Mouse (Mus musculus) left cerebral cortex, postnatal 4 days (tissue): ENCODE data around the gene Masp1. TPM values are rescaled to one million over a fixed set of nuclear protein-coding genes. Genes with fewer than 3 reads are reported as not detected.

ENCODE experiments used
- DNase-seq: peaks from one replicate; pipeline ENCODE4 v3.0.0-alpha.2; 2022
- intact Hi-C: fragments of 180-260 bp; cut with DNase I; formaldehyde crosslinking; loops from one replicate; pipeline ENCODE4 v1.15.1; 2025
- total RNA-seq, 2 experiments: library from RNA; stranded (reverse); gene quantifications; 2 replicates each; pipeline ENCODE4 v1.2.3; 2021

Gene Masp1
- total RNA-seq = 10 to 100 TPM; 41.3 to 44.9 TPM

DNA sequence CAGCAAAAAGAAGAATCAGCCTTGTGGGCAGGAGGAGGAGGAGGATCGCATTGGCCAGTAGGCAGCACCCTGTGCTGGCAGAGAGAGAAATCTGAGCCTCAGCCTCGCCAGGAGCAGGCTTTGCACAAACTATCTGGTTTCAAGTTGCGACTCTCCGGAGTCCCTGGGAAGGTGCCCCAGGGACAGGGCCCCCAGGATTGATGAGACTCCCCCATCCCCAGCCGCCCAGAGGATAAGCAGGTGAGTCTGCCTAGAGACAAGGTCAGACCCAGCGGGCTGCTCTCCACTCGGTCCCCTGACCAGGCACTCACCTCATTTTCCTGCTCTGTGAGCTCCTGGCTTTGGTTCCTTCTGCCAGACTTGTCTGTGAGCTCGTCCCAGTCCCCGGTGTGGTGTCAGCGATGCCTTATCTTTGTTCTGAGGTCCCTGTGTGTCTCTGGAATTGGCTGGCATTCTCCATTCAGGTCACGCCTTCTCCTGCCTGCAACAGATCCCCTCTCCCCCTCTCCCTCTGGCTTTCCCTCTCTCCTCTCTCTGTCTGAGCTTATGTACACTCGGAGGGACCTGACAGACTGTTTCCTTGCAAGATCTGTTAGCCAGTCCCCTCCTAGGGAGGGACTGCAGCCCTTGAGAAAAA, at the start of gene Masp1, which contains the start of gene Rtp4:
Gene Masp1, minus strand, starts transcription at position 581 of the 637 bp plus-strand sequence.
Gene Rtp4, plus strand, starts transcription at position 57 of the 637 bp plus-strand sequence.
- DNase-seq = peak; percentile 33
- intact Hi-C loops = no loop called here

DNA sequence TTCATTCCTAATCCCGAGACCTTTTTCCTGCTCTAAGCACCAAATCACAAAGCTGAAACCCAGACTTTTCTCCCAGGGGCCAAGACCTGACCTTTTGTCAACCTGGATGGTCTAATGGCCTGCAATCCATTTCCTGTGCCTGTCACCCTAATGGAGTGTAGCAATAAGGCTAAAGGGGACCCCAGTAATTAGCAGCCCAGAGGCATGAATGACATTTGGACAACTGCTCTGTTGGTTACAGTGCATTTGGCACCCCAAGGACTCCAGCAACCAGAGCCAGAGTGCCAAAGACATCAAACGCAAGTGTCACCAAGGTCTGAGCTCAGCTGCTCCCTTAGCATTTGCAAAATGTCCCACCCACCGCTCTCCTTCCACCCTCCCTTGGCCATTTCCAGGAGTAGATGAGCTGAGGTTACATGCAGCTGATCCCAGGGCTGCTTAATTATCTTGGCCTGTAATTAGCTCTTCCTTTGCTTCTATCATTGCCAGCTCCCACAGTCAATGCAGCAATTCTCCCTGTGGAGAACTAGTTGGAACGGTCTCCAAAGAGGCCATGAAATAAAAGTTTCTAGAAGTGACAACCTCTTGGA, 47.8 kb upstream of the Masp1 start:
- peak; percentile 48 for DNase-seq
- intact Hi-C loops = no loop called here

DNA sequence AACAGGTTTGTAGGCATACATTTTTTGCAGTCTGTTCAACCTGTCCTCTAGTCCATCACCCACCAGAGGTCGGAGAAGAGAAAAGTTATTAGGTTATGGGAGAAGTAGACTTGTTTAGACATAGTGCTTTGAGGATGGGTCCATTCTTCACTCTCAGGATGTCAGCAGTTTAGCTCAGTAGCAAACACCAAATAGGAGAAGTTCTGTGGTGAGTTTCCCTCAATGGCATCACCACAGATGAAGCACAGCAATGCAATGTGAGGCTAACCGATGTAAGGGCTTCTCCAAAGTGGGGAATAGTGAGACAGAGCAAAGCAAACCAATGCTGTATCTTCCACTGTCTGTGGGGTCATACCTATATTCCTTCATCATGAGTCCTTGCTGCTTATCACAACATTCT, 37.1 kb upstream of the Masp1 start:
- DNase-seq = no peak
- intact Hi-C loops = no loop called here

DNA sequence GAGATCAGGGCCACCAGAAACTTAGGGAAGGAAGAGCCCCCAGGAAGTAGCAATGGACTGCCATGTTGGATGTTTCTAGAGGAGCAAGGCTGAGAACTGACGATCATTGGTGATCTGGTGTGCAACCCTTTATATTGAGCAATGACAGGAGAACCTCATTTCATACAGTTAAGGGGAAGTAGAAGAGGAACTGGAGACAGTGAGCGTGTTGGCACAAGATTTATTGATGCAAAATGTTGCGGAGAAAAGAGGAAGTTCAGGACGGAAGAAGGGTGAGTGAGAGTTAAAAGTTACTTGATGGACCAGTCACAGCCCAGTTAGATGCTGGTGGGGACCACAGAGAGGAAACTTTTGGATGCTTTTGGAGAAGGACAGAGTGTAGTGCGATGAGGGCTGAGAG, 36.6 kb upstream of the Masp1 start:
- intact Hi-C loops = no loop called here
- DNase-seq = no peak

DNA sequence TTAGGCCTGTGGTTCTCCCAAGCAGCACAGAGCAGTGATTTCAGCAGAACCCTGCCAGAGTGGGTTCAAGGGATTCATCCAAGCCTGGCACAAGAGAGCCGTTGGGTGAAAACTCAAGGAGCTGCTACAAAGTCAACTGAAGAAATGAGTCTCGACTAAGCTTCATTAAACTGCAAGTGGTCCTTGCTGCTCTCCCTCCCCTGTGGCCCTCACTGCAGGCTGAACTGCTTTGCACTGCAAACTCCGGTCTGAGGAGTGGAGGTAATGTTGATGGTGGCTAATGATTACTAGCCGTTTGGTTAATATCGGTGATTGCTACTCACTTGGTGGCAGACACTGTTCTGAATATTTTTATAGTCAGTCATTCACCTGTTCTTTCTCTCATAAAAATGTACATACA, 34.1 kb upstream of the Masp1 start:
- intact Hi-C loops = no loop called here
- no peak for DNase-seq

DNA sequence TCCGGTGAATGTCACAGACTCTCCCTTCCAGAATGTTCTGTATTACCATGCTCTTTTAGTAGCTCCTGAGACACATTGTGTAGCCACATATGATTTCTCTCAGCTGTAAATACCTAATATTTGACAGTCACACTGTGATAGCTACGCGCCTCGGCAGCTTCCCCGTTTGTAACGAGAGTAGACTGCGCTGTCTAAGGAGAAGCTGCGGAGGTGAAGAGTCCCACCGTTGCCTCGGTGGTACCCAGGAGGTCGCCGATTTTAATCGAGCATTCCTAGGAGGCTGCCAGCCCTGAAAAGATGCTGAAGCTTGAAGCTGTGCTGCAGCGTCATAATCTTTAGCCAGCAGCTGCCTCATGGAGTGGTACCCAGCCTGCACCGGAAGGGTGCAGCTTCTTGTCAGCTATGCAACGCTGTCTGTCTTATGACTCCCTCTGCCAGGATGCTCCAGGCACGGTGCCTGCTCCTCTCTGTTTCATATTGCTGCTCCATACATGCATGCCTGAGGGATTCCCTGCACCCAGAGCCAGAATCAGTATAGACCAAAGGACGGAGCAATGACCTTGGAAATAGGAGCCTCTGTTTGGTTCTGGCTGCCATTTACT, 30.5 kb upstream of the Masp1 start:
- intact Hi-C loops = loop anchor here (2.0 kb wide), 1 partner anchor 348 kb away; no protein-coding TSS in a partner anchor
- DNase-seq = peak; percentile 26

DNA sequence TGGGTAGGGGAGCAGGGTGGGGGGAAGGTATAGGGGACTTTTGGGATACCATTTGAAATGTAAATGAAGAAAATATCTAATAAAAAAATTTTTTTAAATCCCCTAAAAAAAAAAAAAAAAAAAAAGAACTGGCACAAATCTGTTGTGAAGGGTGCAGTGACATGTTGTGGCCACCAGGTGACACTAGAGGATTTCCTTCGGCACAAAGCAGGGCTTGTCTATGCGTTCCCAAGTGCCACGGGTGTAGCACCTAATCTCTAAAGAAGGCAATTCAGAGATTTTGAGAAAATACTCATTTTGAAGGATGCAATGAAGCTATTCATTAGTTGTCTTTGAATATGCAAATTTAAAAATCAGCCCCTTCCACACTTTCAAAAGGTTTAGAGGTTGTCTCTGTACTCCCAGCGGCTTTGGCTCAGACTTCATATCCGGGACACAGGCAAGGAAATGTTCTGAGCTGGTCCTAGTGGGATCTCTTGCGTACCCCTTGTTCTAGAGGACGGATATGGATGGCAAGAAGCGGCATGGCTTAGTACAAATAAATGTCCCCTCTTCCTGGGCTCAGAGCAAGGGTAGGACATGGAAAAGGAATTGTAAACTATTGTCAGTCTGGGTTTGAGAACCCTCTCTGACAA, 29.8 kb upstream of the Masp1 start:
- peak; percentile 72 for DNase-seq
- intact Hi-C loops = loop anchor here (2.0 kb wide), 1 partner anchor 348 kb away; no protein-coding TSS in a partner anchor

DNA sequence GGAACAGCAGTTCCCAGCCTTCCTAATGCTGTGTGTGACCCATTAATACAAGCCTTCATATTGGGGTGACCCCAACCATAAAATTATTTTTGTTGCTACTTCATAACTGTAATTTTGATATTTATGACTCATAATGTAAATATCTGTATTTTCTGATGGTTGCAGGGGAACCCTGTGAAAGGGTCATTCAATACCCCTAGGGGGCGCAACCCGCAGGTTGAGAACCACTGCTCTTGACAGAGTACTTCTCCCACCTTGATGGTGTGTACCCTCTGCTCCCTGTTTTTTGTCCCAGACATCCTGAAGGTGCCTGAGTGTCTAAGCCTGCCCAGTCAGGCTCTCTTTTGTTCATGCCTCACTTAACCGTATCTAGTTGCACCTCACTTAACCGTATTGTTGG, 27.2 kb upstream of the Masp1 start:
- intact Hi-C loops = loop anchor here (2.0 to 5.0 kb wide), 2 partner anchors 95 to 407 kb away; no protein-coding TSS in a partner anchor
- DNase-seq = no peak

DNA sequence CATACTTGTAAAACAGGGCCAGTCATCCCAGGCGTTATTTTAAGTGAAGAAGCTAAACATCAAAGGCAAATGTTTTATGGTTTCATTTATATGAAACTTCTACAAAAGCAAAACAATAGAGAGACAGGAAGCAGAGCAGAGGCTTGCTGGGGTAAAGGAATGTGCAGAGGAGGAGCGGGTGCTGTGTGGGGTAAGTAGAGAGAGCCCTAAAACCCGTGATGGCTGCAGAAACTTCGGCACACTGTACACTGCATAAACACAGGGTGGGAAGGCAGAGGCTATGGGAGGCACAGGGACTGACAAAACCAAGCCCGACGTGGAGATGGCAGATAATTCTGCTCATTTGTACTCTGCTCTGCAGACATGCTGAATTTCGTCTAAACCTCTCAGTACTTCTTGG, 23.7 kb upstream of the Masp1 start:
- no peak for DNase-seq
- intact Hi-C loops = no loop called here

DNA sequence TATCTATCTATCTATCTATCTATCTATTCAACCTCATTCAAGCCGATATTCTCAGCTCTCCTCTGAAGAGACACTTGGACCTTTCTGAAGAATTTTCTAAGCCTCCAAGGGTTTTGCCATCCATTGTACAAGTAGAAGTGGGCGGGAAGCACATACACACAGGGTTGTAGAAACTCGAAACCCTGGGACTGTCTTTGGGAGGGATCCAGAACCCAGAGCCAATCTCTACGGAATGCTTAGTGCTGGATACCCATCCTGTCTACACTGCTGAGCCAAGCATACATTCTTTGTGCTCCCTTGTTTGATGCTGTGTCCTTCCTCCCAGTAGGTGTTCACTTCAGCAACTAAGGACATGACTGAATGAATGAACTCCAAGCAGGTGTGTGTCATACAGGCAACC, 22.3 kb upstream of the Masp1 start:
- no peak for DNase-seq
- intact Hi-C loops = no loop called here

DNA sequence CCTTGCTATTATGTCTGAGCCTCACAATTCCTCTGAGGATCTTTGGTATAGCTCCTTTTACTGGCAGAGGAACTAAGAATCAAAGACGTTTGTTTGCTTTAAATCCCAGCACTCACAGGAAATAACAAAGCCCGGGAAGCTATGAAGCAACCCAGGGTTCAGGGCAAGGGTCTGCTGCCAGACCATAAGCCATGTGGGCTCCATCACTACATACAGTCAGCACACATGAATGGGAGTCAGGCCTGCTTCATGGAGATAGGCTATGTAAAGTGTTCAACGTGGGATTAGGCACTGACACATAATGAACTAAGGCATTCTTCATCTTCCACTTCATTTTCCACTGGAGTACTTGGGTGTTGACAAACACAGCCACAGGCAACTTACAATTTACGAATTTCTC, 20.4 kb upstream of the Masp1 start:
- intact Hi-C loops = no loop called here
- no peak for DNase-seq

DNA sequence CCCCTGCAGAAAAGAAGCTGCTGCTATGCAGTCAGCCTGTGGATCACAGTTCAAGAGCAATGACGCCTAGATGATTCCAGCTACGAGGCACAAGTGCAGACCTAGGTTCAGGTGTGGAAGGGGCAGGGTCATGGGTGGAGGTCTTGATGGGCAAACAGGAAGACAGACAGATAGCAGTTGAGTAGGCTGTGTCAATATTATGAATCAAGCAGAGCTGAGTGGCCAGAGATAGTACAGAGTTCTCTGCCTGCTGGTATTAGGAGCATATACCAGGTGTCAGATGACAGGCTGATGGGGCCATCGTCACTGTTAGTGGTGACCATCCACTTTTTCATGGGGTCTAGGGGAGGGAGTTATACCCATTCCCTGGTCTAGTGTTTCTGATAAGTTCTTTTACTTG, 13.1 kb upstream of the Masp1 start:
- intact Hi-C loops = no loop called here
- DNase-seq = no peak

DNA sequence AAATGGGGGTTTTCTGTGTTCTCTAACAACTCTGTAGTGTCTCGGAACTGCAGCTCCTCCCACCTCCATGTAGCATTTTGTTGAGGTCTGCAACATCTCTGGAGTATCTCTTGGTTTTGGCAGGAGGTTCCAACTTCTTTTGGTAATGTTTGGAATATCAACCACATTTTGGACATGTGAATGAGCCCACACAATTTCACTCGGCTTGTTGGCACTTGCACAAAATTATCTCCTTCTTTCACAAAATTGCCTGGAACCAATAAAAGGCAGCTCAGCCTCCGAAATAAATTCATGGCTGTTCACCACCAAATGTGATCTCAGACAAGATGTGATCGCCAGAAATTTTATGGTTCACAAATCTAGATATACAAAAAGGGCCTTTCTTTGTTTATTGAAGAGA, 8.6 kb upstream of the Masp1 start:
- DNase-seq = no peak
- intact Hi-C loops = no loop called here

DNA sequence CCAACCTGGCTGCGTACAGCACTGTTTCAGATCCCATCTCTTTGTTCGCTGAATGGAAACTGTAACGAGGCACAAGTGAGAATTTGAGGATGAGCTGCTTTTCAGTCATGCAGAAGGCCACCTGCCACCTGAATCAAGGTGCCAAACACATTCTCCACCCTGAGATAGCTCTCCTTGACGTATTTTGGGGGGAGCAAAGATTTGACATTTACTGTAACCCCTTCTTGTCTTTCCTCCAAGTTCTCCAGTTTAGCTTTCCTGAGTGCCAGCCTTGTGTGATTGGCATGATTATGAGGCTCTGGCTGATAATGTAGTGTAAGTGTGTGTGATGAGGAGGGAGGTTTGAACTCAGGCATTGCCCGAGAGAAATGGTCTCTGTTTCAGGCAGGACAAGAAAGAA, 1.5 kb upstream of the Masp1 start:
- DNase-seq = no peak
- intact Hi-C loops = no loop called here

DNA sequence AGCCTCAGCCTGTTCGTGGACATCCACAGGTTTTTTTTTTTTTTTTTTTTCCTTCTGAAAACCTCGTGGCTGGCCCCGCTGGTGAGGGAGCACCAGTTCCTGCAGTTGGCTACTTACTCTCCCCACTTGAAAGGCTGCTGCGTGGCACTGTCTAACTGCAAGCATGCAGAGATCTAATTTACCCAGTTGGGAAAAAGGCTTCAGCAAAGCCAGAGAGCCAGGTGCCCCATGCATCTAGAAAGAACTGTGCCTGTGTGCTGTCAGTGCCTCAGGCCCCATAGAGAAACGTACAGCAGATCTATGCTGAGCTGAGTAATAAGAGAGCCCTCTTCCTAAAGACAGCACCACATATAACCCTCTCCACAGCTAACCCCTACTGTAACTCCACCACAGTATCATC, 477 bp upstream of the Masp1 start:
- intact Hi-C loops = no loop called here
- no peak for DNase-seq

DNA sequence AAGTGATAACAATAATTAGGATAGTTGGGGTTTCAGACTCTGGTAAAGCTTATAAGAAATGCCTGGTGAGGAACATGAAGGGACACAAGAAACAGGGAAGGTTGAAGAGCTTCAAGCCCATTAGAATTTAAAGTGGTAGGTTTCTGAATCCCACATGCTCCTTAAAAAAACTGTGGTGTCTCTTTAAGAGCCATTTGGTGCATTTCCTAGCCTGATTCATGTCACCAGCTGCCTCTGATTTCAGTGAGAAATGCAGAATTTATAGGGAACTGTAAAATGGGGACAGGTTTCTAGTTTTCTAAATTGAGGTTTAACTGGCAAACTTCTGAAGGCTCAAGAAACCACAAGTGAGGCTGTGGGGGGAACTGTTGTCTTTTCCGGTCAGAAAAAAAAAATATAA, 844 bp downstream of the Masp1 start:
- intact Hi-C loops = no loop called here
- DNase-seq = no peak

DNA sequence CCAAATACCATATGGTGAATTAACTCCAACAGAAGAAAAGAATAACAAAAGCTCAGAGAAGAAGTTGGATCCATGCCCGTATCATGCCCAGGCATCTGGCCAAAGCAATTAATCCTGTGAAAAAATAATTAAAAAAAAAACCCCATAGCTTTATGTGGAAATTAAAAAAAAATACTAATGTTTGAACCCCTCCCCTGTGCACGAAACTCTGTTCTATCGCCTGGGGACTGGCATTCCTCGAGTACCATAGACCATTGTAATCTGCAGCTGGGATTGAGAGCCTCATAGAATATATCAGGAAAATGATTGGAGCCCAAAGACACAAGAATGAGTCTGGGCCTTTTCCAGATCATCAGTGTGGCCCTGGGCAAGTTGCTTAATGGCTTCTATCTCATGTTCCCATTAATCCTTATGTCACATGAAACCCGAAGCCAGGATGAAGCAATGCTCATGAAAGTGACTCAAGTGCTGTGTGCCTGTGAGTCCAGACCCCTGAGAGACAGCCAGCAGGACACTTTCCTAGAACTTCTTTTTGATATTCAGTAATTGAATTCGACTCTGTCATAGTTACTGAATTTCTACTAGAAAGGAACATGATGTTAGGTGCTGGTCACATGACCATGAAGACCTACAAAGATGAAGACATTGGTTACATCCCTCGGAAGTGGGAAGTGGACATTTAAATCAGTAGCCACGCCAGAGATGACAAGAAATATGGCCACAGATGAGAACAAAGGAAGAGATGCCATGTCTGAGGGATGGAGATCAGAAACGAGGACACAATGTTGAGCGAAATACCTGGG, 1.8 kb downstream of the Masp1 start:
- DNase-seq = peak; percentile 67
- intact Hi-C loops = no loop called here

DNA sequence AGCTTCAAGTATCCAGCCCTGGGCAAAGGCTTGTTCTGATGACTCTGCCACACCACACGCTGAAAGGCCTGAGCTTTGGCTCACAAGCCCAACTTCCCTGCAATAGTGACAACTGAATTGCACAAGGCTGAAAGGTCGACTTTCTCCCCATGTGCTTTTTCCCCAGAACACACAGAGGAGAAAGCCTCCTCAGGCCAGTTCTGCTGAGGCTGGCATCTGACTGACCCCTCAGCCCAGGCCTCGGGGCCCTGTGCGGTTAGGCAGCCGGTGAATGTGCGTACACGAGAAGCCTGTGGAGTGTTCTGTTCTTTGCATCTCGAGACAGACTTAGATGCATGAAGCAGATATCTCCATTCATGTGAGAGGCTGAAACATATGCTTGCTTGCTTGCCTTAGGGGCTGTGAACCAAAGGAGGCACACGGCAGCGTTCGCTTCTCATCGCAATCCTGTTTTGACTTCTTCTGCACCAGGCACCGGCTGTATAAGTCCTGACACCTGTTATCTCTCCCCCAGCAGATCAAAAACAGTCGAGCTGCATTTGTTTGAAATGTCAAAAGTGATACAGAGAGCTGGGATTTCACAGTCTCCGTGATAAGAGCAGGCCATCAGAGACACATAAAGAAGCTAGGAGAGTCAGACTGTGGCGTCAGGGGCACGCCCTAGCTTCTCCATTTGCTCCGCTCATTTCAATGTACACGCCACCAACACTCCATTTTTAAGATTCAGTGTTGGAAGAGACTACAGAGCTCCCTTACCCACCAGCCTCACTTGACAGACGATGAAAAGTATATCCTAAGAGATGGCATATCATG, 2.7 kb downstream of the Masp1 start:
- intact Hi-C loops = no loop called here
- DNase-seq = no peak

DNA sequence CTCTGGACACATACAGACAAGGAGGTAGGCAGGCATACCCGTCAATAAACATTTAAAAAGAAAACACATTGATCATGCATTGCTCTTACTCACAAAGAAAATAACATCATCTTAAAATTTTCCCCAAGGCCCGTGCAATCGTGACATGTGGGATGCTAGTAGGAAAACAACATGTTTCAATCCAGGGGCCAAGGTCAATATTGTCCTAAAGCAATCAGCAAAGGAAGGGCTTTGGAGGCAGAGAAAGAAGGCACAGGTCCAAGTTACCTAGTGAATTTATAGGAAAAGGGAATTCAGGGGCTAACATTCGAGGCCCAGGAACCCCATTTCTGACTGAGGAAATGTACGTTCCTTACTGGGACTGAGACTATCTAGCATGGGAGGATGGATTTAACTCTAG, 3.4 kb downstream of the Masp1 start:
- DNase-seq = no peak
- intact Hi-C loops = no loop called here

DNA sequence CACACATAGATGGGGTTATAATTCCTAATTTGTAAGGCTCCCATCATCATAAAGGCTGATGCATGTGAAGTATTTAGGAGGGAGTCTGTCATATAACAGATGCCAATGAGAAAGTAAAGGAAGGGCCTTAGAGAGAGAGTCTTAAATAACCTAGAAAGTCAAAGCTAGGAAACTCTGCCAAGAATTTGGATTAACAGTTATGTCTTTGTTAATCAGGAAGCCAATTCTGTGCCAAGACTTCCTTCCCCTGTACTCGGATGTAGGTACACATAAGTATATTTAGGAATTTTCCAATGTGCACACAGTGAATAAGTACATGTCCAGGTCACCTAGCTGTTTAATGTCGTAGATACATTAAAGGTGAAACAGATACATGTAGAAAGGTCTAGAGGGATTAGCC, 4.0 kb downstream of the Masp1 start:
- no peak for DNase-seq
- intact Hi-C loops = no loop called here
